Mouse (Mus musculus) liver, embryonic 14.5 days (tissue): ENCODE measurements around the gene Emp2.

Experiments
- CTCF ChIP-seq: IDR thresholded peaks from 2 replicates; pipeline ENCODE4 v1.5.1; 2016; ENCODE audit warnings: antibody characterized with exemption, low read depth, control low read depth
- EP300 ChIP-seq: IDR thresholded peaks from 2 replicates; pipeline ENCODE4 v1.6.1; 2016; ENCODE audit warnings: antibody characterized with exemption, low read depth

- TF ChIP-seq CTCF (no peak), EP300 (no peak)
Observed at GRCm38 (mm10) chr16:10299637-10300036, 14.1 kb downstream of the Emp2 start.
